Mouse (Mus musculus) testis, adult 2 months (tissue): ENCODE data around the gene Pigt.

Experiments
- CTCF ChIP-seq: fragments of 200-500 bp; IDR thresholded peaks from 2 replicates; pipeline ENCODE4 v1.5.1; 2012; ENCODE audit warnings: low read depth, mild to moderate bottlenecking, inconsistent platforms, low read length, moderate library complexity; ENCODE audit not compliant: control insufficient read depth, insufficient read depth, insufficient replicate concordance
- POLR2A ChIP-seq: fragments of 200-500 bp; IDR thresholded peaks from 2 replicates; pipeline ENCODE4 v1.6.1; 2012; ENCODE audit warnings: low read depth, mild to moderate bottlenecking, inconsistent platforms, low read length, moderate library complexity; ENCODE audit not compliant: control insufficient read depth

DNA sequence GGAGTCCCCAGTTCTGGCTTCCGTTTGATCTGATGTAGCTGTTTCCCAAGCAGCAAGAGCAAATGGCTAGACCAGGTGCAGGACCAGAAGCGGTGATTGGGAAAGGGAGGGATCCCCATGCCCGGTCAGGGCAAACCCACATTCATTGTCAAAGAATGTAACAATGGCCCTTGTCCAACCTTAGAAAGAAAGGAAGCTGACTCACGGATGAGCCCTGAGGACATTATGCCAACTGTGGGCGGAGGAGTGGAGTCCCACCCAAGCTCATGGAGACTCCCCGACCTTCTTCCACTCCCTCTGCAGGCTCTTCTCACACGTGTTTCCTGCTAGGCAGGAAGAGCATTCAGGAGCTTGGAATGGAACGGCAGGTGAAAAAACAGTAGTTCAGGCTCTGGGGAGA lies 16.1 kb downstream of the Pigt start:
- TF ChIP-seq POLR2A (no peak), CTCF (no peak)
